Mouse (Mus musculus) stomach, postnatal 0 days (tissue): ENCODE measurements at regions not wholly inside any gene's neighbourhood (a gene's known extent, or its start where the extent isn't known, plus 50 kb on each side); places are given as distances from the start of the nearest gene placed in this dataset.

Experiments used
- CTCF ChIP-seq: IDR thresholded peaks from 2 replicates; pipeline ENCODE4 v1.5.1; 2016; ENCODE audit warnings: antibody characterized with exemption, low read depth, mild to moderate bottlenecking, moderate library complexity
- EP300 ChIP-seq: optimal IDR thresholded peaks from 2 replicates; pipeline ENCODE3; 2016; ENCODE audit warnings: antibody characterized with exemption

- no peak for TF ChIP-seq CTCF
- no peak for TF ChIP-seq EP300
Observed at GRCm38 (mm10) chr7:39696589-39696988, 179.0 kb downstream of the Zfp619 start.
